Comparison of ENCODE assay signal across 7 mouse cellular contexts in genomic region chr19:53084735-53085134, GRCm38 (mm10). TPM values are rescaled to one million over a fixed set of nuclear protein-coding genes. Genes with fewer than 3 reads are reported as not detected.
A peak's percentile ranks its signal among the peaks of the same experiment; 100 is the strongest.
DNase-seq lines count a peak whose midpoint lies in the region.

No protein-coding gene starts in this region.

- intact Hi-C loops in left cerebral cortex, postnatal 4 days (cut with DNase I) = no loop called here

- peak; percentile 56 for DNase-seq in MN1 (ENCODE audit: low spot score)
- DNase-seq in adipocyte (ENCODE audit: low spot score) = peak; percentile 96
- peak; percentile 59 for DNase-seq in heart, adult 8-10 months (ENCODE audit: low spot score)
- peak; percentile 57 to 69 for DNase-seq in kidney, postnatal 4 days
- no peak for DNase-seq in left cerebral cortex, postnatal 4 days
- no peak for DNase-seq in retina, embryonic 14.5 days (ENCODE audit: low spot score)
- no peak for DNase-seq in thymus, postnatal 10 days (ENCODE audit: low spot score in 2 of 2)

RNA-seq across cellular contexts. Expression of gene Xpnpep1, which starts 44.7 kb away (rescaled TPM):
- 10 to 100 TPM; 52.4 to 81.0 (median 72.0) TPM for total RNA-seq in heart, adult 8-10 months (2022)
- total RNA-seq in left cerebral cortex, postnatal 4 days (2021) = 100 to 1,000 TPM; 123 to 124 TPM

RNA-seq across cellular contexts. Expression of gene Add3, which starts 55.5 kb away (rescaled TPM):
- total RNA-seq in heart, adult 8-10 months (2022) = 10 to 100 TPM; 35.7 to 51.4 (median 39.9) TPM
- total RNA-seq in left cerebral cortex, postnatal 4 days (2021) = 10 to 100 TPM; 93.4 to 93.5 TPM

Comparison
In these comparisons a context has a peak if more than half of its experiments do, and no peak if none do; other contexts are left out.
1. DNase-seq: peak in MN1 (single experiment), adipocyte (single experiment), heart, adult 8-10 months (single experiment) and kidney, postnatal 4 days (2 of 2); none in left cerebral cortex, postnatal 4 days (single experiment), retina, embryonic 14.5 days (single experiment) and thymus, postnatal 10 days (0 of 2).